ENCODE assay signal across 23 mouse cellular contexts in genomic region chr11:40972806-40973205, GRCm38 (mm10).
DNase-seq lines count a peak whose midpoint lies in the region; ATAC-seq lines count a peak whose summit lies in the region.
"Had no signal": no experiment of that assay in that cellular context is flagged by ENCODE, and none has a peak within 500 bp of the region (broad histone marks: within the 10 kb centered on the region; RNA-seq: fewer than 3 reads in every experiment).

No protein-coding gene starts in this region.

- H3K27me3 ChIP-seq in forebrain, embryonic 16.5 days (replicated peaks; ENCODE audit: control insufficient read depth, insufficient read depth, low read length): no peaks in the 10 kb centered on the region
- no peaks in the 10 kb centered on the region for H3K27me3 ChIP-seq in forebrain, embryonic 12.5 days
- H3K27me3 ChIP-seq: embryonic facial prominence, embryonic 15.5 days; hindbrain, embryonic 12.5 days had no signal

- peak; percentile 33; the same call in 1 of the 2 replicates for ATAC-seq in forebrain, embryonic 16.5 days
- no peak for ATAC-seq in forebrain, embryonic 12.5 days (ENCODE audit: low FRiP score)
- ATAC-seq: hindbrain, embryonic 16.5 days; inflammation-experienced regulatory T-cells, adult 6 months had no signal

- no peaks in the 10 kb centered on the region for H3K36me3 ChIP-seq in forebrain, embryonic 16.5 days (ENCODE audit: control insufficient read depth, insufficient read depth)
- H3K36me3 ChIP-seq in forebrain, embryonic 12.5 days (replicated peaks): no peaks in the 10 kb centered on the region
- H3K36me3 ChIP-seq: embryonic facial prominence, embryonic 15.5 days; forebrain, embryonic 10.5 days; heart, embryonic 10.5 days; hindbrain, embryonic 12.5 days had no signal

- peak; percentile 7 to 60 for DNase-seq in layer of hippocampus, adult 18-20 months (ENCODE audit: low spot score in 2 of 2)
- no peak for DNase-seq in layer of hippocampus, postnatal 25 days (ENCODE audit: extremely low spot score in 1 of 2, low spot score in 1 of 2)
- peak; percentile 20 for DNase-seq in layer of hippocampus, adult 9-10 months (ENCODE audit: low spot score)
- DNase-seq in testis, postnatal 14 days (ENCODE audit: low spot score): no peak
- no peak for DNase-seq in adrenal gland, adult 8-10 months
- DNase-seq: adrenal gland, postnatal 36 days; cerebellum, adult 11 months; cerebellum, adult 8-10 months; cerebellum, postnatal 14 days; embryo, embryonic 11 days; gastrocnemius, postnatal 10 days; heart, adult 18-20 months; heart, postnatal 10 days; heart, postnatal 4 days had no signal

- WGBS in forebrain, embryonic 16.5 days: 79% methylated on average over 2 of the region's 2 CpGs
- 89% methylated on average over 2 of the region's 2 CpGs for WGBS in forebrain, embryonic 12.5 days

- H3K4me2 ChIP-seq in forebrain, embryonic 16.5 days (ENCODE audit: low read length): no peak overlapping the region
- H3K4me2 ChIP-seq in forebrain, embryonic 12.5 days: no peak overlapping the region
- H3K4me2 ChIP-seq: embryonic facial prominence, embryonic 15.5 days; hindbrain, embryonic 12.5 days had no signal

- H3K4me1 ChIP-seq in forebrain, embryonic 16.5 days (replicated peaks; ENCODE audit: control insufficient read depth, insufficient read depth, low read length): no peaks in the 10 kb centered on the region
- H3K4me1 ChIP-seq in forebrain, embryonic 12.5 days: peaks cover 3% of the 10 kb centered on the region; the same call in 1 of the 2 replicates
- H3K4me1 ChIP-seq: embryonic facial prominence, embryonic 15.5 days; forebrain, embryonic 10.5 days; heart, embryonic 10.5 days; hindbrain, embryonic 12.5 days had no signal

- no peak overlapping the region for H3K9ac ChIP-seq in forebrain, embryonic 16.5 days (replicated peaks; ENCODE audit: low read depth, low read length)
- no peak overlapping the region for H3K9ac ChIP-seq in forebrain, embryonic 12.5 days
- H3K9ac ChIP-seq: embryonic facial prominence, embryonic 15.5 days; hindbrain, embryonic 12.5 days had no signal

- H3K4me3 ChIP-seq in forebrain, embryonic 16.5 days (replicated peaks; ENCODE audit: low read length): no peak overlapping the region
- no peak overlapping the region for H3K4me3 ChIP-seq in forebrain, embryonic 12.5 days (replicated peaks)
- H3K4me3 ChIP-seq: embryonic facial prominence, embryonic 15.5 days; erythroblast, embryonic 14.5 days; forebrain, embryonic 10.5 days; heart, embryonic 10.5 days; hindbrain, embryonic 12.5 days had no signal

- no peaks in the 10 kb centered on the region for H3K9me3 ChIP-seq in forebrain, embryonic 16.5 days (ENCODE audit: control insufficient read depth, low read length)
- H3K9me3 ChIP-seq in forebrain, embryonic 12.5 days: no peaks in the 10 kb centered on the region
- H3K9me3 ChIP-seq: embryonic facial prominence, embryonic 15.5 days; forebrain, embryonic 10.5 days; heart, embryonic 10.5 days; hindbrain, embryonic 12.5 days had no signal

- H3K27ac ChIP-seq in forebrain, embryonic 16.5 days (ENCODE audit: low read length): no peak overlapping the region
- H3K27ac ChIP-seq in forebrain, embryonic 12.5 days: no peak overlapping the region
- H3K27ac ChIP-seq: embryonic facial prominence, embryonic 15.5 days; forebrain, embryonic 10.5 days; heart, embryonic 10.5 days; hindbrain, embryonic 12.5 days had no signal

Comparison
In these comparisons a context has a peak if more than half of its experiments do, and no peak if none do; other contexts are left out.
1. DNase-seq: peak in layer of hippocampus, adult 18-20 months (2 of 2) and layer of hippocampus, adult 9-10 months (single experiment); none in layer of hippocampus, postnatal 25 days (0 of 2), testis, postnatal 14 days (single experiment) and adrenal gland, adult 8-10 months (single experiment).